Mouse (Mus musculus): ENCODE data around the gene Schip1.

The Schip1 gene

DNA sequence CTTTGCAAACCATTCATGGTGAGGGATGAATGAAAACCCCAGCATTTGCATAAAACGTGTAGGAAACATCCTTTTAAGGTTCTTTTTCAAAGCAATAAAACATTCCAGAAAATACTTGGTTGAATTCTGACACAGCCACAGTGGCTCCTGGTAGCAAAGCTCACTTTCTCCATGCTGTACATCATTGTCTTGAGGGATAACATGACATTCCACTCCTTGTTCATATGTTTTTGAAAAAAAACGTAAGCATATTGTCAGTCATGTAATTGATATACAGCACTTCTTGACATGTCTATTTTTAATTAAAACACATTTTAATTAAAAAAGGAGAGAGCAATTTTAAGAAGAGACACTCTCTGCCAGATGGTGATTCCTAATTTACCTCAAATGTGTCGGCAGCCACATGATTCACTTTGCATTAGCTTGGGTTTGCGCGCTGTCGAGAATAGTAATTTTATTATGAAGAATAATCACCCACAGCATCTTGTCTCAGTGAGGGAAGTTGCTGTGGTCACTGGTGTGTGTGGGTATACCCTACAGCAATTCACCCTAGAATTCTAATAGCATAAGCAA is 61.8 kb downstream of the Schip1 start:
- DNase-seq (ENCODE audit: low spot score in 2 of 2), result no peak

DNA sequence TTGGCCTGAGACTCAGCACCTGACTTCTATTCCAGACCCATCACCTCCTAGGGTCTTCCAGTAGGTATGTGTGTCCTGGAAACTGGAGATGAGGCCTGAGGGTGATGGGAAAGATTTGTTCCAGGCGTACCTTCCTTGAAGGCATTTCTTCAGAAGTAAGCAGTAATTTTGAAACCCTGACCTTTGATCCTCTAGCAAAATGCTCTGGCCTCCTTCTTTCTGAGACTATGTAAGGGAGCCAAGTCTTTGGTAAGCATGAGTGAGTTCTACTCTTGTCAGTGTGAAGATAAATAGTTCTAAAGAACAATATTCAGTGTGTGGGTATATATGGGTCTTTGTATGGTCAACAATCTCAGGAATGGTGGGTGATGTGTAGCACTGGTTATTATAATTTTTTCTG is 65.8 kb downstream of the Schip1 start:
- no peak for DNase-seq (ENCODE audit: low spot score in 2 of 2)

DNA sequence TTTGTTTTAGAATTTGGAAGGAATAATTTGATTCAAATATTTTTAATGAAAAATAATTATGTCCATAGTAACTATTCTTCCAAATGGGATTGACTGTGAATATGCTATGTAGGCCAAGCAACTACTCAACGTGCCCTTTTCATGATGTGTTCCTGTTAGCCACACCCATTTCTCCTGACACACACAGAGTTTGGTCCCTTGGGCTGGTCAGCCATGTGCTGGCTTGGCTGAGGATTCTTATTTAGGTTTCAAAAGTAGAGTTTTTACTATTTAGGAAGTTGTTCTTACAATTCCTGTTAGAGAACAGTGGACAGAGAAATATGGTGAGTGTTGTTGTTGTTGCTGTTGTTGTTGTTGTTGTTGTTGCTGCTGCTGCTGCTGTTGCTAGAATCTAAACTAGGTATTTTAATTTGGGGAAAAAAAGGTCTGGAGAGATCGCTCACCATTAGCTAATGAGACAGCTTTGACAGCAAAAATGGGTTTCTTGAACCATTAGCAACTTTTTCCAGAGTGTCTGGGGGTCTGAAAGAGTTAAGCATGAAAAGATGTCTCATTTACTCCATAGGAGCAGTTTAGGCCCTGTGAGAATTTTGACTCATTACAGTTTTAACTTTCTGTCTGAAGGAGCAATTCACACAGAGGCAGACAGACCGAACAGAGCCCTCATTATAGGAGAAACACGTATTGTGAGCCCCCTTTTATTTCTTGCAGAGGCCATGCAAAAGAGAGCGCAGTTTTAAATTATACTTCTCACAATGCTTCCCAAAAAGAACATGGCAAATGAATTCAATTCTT is 74.4 kb downstream of the Schip1 start:
- DNase-seq (ENCODE audit: low spot score in 2 of 2), result no peak

DNA sequence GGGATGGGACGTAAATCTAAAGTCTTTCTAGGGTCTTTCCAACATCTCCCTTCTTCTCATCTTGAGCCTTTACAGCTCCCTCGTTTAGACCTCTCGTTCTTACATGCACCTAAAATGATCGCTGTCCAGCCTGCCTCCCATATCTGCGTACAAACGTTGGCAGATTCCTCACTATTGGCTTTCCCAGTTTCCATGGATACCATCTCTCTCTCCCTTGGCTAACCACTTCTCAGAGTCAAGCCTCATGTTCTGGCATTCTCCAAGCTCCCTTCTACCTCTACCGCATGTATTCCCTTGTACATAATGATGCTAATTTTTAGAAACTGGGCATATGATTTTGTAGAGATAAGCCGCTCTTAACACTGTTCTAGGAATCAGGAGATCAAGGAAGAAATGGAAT is 86.1 kb downstream of the Schip1 start:
- no peak for DNase-seq (ENCODE audit: low spot score in 2 of 2)

DNA sequence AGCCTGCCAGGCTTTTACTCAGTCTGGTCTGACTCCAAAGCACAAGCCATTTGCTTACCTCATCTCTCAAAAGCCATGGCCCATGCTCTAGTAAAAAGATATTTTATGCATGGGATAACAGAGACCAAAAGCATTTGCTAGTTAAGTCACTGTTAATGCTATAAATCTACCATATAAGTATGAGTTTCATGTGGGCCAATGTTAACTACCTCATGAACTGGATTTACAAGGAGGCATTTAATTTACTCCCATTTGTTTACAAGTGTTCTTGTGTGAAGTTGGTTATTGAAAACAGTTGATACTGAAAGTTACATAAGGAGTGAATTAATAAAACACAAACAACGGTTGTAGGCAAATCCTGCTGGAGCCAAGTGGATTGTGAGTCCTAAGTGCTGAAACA is 95.6 kb downstream of the Schip1 start:
- DNase-seq (ENCODE audit: low spot score in 2 of 2), result no peak

DNA sequence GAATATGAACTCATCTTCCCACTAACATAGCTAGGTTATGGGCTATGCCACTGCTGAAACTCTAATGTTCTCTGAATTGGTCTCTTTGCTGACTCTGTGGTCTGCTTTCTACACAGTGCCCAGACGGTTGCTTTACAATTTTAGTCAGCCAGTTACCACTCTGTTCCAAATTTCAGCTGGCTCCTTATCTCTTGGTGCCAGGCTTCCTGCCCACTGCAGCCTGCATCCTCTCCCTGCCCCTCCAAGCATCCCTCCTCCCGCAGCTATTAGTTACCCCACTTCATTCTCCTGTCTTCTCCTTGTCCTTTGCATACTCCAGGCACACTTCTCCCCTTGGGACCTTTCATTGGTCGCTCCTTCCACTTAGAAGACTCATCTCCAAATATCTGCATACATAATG is 96.2 kb downstream of the Schip1 start:
- DNase-seq (ENCODE audit: low spot score in 2 of 2), result no peak

DNA sequence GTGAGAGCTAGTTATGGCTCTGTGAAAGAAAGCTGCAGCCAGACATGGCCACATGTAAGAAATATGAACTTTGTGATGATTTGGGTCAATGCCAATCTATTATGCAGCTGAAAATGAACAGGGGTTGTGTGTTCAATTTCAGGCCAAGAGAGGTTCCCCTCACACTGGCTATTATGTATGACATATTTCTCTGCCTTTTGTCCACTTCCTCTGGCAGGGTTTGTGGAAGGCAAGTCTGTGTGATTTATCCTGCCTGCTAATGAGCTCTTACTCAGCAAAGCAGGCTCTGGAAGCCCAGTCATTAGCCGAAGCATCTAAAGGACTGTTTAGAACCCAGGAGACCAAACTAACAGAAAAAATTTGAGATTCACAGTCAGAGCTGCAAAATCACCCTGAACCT is 113.6 kb downstream of the Schip1 start:
- DNase-seq (ENCODE audit: low spot score in 2 of 2), result no peak

DNA sequence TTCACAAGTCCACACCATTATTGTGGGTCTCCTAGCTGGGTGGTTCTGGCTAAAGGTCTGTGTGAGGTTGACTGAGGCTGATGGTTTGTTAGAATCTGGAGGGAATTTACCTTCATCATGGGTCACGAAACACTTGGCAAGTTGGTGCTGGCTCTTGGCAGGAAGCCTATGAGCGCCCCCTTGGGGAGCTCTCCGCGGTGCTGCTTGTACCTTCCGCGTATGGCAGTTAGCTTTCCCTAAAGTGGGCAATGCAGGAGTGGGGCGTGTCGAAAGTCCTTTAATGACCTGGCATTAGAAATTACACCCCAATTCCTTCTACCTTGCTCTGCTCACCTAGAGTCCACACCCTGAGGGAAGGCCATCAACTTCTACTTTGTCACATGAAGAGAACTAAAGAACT is 122.9 kb downstream of the Schip1 start:
- no peak for DNase-seq (ENCODE audit: low spot score in 2 of 2)

DNA sequence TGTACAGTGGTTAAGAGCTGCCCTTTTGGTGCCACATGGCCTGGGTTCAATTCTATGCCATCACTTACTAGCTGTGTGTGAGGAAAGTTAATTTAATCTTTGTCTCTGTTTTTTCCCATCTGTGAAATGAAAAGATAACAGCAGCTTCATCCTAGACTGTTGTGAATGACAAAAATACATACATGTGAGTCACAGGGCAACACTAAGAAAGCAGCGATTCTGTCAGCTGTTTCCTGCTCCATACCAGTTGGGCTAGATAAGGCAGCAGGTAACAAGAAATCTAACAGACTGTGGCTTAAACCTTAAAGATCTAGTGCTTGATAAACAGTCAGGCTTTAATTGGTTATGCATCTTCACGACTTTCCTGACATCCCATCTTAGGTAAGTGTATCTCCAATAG is 124.5 kb downstream of the Schip1 start:
- DNase-seq (ENCODE audit: low spot score in 2 of 2), result no peak

DNA sequence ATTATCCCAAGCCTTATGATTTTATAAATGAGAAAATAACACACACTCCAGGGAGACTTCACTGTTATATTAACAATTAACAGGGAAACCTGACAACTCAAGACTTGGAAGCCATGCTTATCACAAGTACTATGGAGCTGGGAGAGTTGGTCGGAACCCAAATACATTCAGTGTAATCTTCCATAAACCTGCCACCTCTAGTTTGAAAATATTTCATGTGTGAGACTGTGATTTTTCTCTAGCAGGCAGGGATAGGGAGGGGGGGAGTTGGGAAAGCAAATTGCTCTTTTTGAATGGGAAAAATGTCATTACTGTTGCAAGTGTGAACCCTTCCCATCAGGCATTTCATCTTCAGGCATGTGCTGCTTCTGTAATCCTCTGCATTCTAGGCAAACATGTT is 132.3 kb downstream of the Schip1 start:
- no peak for DNase-seq (ENCODE audit: low spot score in 2 of 2)

DNA sequence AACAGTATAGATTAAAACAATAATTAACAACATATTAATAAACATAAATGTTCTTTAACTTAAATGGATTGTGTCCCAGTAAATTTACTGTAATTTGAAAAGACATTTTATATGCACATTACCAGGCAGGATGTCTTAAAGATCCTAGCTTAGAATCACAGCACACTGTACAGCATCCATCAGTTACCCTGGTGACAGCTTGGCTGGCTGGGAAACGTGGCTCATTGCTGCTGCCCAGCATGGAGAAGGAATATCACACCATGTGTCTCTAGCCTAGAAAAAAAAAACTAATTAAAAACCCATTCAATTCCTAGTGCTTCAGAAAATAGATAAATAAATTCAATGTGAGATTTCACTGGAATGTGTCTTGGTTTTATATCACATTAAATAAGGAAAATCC is 136.6 kb downstream of the Schip1 start:
- no peak for DNase-seq (ENCODE audit: low spot score in 2 of 2)

DNA sequence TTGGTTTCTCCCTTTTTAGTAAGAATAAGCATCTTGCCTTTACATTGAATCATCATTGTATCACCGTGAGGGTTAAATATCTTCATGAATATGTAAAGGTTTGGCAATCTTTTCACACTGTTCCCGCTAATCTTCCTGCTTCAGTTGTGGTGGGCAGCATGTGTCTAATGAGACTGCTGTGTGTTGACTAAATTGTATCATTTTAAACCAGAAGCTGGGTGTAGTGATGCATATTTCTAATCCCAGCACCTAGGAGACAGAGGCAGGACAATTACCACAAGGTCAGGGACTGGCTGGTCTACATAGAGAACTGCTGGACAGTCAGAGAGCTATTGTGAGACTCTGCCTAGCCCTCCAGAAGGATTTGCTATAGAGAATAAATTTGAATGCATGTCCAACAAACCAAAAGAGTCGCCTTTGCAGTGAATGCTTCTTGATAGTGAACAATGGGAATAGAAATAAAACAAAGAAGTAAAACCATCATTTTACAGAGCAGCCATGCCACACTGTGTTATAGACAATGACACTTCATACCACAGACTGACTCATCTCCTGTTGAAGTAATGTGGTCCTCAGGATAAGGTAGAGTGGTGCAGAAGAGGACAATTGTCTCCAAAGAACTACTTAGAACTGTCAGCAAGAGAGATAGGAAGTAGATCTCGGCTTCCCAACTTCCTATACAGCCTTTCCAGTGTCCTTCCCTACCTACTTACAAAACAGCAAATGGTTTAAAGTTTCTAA is 137.7 kb downstream of the Schip1 start:
- no peak for DNase-seq (ENCODE audit: low spot score in 2 of 2)

DNA sequence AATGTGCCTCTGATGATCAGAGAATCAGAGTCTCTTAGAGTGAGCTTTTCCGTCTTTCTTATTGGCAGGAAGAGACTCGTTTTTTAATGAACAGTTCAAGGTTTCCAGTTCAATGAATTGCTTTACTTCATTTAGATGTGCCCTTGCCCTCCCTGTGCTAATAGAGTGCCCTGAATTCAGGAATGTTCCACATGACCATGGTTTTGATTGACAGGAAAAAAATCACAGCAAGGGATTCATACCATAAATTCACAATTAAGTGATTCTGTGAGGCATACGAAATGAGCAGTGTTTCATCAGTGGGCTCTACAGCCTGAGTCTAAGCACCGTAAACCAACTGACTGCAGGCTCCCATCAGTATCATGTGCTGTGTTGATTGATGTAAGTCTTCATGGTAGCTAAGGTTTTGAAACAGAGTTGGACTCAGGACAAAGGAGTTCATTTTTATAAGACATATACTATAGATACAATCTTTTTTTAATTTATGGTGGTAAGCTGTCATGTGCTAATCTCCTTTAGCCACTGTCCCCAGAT is 139.4 kb downstream of the Schip1 start:
- DNase-seq (ENCODE audit: low spot score in 2 of 2), result no peak

DNA sequence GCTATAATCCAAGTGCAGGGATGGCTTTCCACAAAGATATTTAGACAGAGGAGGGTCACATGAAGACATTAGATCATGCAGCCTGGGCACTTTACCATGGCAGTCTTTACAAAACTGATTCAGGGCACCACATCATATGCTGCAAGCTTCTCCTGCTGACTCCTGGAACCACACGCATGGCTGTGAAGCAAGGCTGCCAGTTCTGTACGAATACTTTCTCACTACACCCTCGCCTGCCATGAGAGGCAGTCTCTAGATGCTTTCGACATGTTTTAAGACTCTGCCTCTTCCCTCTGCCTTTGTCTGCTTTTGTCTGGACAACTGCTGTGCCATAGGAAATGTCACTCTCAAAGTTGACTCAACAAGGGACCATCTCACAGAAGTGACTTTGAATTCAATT is 145.8 kb downstream of the Schip1 start:
- DNase-seq (ENCODE audit: low spot score in 2 of 2), result no peak

DNA sequence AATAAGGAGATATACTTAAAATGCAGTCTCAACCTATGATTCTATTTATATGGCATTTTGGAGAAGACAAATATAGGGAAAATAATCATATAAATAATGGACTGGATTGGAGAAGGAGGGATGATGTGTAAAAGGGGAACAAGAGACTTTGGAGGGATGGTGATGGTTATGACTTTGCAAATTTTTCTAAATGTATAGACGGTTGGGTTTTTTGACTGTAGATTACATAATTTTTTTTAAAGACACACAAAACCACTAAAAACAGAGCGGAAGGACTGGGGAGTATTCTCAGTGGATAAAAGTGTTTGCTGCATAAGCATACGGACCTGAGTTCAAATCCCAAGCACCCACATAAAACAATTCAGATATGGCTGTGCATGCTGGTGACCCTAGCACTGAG is 156.8 kb downstream of the Schip1 start:
- no peak for DNase-seq (ENCODE audit: low spot score in 2 of 2)

DNA sequence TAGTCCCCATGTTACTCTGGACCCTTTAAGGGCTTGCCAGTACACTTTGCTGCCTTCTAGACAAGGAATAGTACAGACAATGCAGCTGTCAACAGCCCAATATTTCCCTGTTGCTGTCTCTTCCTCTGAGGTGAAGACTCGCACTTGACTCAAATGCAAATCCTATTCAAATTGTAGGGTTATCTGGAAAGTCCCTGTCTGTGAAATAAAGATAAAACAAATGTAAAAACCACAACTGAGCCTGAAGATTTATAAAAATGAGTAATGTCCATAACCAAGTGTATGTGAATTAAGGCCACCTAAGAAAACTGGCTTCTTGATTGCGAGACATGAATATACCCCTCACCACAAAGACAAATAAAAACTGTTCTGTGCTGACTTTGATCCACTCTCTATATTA is 175.3 kb downstream of the Schip1 start:
- no peak for DNase-seq (ENCODE audit: low spot score in 2 of 2)

DNA sequence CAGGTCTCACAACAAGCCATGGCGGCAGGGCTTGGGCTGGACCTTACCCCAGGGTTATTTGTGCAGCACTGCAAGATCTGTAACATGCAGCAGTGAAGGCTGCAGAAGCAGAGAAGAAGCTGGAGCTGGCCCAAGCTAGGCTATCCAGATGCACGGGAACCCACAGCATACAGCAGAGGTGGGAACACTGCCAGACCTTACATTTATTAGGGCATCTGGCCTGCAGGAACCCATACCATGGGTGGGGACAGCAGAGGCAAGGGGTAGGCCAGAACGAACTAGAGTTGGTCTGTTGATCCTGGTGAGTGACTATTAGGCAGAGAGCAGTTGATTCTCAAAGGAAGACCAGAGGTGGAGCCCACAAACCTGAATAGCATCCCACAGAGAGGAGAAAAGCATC is 178.6 kb downstream of the Schip1 start:
- DNase-seq (ENCODE audit: low spot score in 2 of 2), result no peak

DNA sequence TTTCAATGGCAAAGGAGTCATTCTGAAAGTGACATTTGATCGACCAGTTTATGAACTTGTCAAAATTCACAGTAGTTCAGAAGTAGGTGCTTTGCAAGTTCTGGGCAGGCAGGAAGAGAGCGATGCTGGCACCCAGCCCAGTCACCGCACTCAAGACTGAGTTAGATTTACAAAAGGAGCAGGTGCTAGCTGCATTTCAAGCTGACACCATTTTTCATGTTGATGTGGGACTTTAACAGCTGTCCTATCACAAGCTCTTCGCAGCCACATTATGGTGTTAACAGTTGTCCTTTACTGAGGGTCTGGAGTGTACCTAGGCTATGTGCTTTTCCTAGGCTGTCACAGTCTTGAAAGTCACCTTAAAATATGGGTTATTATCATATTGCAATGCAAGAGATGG is 181.6 kb downstream of the Schip1 start:
- DNase-seq (ENCODE audit: low spot score in 2 of 2), result no peak

DNA sequence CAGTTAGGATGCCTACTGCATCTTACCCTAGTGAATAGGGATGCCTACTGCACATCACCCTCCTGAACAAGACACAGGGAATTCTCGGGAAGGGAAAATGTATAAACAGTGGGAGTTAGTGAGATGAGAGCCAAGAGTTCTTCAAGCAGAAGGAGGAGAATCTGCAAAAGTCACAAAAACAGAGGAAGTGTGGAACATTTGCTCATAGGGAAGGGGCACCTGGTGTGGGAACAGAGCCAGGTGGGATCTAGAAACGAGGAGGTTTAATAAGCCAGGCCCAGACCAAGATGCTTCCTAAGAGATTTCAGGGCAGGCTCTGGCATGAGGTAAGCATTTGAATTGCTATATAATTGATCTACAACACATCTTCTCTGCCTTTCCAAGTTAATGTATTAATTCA is 186.0 kb downstream of the Schip1 start:
- no peak for DNase-seq (ENCODE audit: low spot score in 2 of 2)

DNA sequence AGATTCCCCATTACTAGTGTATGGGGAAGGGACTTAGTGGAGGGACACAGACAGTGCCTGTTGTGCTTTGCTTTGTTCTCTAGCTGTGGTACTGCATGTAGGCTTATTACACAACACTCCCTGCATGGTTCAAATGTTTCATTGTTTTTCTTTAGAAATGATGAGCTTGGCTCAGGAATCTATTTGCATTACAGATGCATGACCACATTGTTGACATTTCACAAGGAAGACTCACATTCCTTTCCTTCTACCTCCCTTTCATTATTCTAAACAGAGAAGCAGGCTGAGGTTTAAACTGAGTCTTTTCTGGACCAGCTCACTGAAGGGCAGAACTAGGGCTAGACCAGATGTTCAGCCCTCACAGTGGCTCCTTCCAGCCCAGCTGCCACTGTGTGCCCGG is 187.7 kb downstream of the Schip1 start:
- DNase-seq (ENCODE audit: low spot score in 2 of 2), result no peak

DNA sequence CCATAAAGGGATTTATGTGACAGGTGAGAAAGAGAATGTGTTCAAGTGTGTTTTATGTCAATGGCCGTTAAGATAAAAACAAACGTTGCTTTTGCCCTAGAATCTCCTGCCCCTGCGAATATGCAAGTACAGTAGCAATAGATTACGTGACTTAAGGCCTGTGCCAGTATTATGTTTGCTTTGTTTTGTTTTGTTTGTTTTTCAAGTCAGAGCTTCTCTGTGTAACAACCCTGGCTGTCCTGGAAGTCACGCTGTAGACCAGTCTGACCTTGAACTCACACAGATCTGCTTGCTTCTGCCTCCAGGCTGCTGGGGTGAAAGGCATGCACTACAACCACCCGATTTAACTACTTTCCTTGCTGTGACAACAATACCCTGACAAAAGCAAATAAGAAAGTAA is 197.7 kb downstream of the Schip1 start:
- DNase-seq (ENCODE audit: low spot score in 2 of 2), result no peak

DNA sequence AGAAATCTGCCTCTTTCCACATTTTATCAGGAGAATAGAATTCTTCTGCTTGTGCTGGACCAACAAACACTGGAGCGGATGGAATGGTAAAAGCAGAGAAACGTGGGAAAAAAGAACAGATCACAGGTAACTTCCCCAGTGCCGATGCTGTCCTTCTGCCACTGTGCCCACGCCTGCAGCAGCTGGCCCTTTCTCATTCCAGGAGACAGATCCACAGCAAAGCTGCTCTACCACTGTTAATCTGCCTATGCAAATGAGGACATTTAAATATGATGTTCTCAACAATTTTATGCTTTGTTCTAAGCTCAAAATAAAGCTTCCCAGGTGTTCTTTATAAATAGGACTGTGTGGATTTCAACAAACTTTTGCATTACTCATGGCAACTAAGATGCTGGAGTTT is 203.3 kb downstream of the Schip1 start:
- no peak for DNase-seq (ENCODE audit: low spot score in 2 of 2)

DNA sequence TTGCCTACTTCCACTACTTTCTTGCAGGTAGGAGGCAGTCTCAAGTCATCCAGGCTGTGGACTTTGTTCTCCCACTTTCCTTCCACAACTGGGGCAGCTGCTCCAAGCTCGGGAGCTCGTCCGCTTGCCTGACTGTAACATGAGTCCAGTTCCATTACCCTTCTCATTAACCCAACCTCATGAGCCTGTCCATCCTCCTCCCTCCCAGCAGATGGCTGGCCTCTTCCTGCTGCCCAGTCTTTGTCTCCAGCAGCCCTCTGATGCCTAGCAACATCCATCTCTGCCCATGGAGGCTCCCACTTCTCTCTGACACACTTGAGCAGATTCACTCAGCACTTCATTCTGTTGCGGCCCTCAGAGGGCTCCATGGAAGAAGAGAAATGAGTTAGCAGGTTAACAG is 204.6 kb downstream of the Schip1 start:
- no peak for DNase-seq (ENCODE audit: low spot score in 2 of 2)

All from frontal cortex, postnatal 10 days (tissue).